Comparison of ENCODE assay signal across 19 mouse cellular contexts in genomic region chr5:100607868-100608267, GRCm38 (mm10). TPM values are rescaled to one million over a fixed set of nuclear protein-coding genes. Genes with fewer than 3 reads are reported as not detected.
DNase-seq lines count a peak whose midpoint lies in the region; ATAC-seq lines count a peak whose summit lies in the region.
"Had no signal": no experiment of that assay in that cellular context is flagged by ENCODE, and none has a peak within 500 bp of the region (broad histone marks: within the 10 kb centered on the region; RNA-seq: fewer than 3 reads in every experiment).

No protein-coding gene starts in this region.

- H3K9ac ChIP-seq in lung, embryonic 16.5 days (ENCODE audit: low read length) = no peak overlapping the region
- H3K9ac ChIP-seq in liver, embryonic 16.5 days (ENCODE audit: low read depth, low read length) = no peak overlapping the region
- no peak overlapping the region for H3K9ac ChIP-seq in stomach, embryonic 16.5 days (ENCODE audit: low read length)
- no peak overlapping the region for H3K9ac ChIP-seq in forebrain, embryonic 16.5 days (replicated peaks; ENCODE audit: low read depth, low read length)
- H3K9ac ChIP-seq: hindbrain, embryonic 13.5 days; midbrain, embryonic 12.5 days had no signal

- no peak overlapping the region for H3K4me3 ChIP-seq in lung, embryonic 16.5 days (ENCODE audit: low read length)
- H3K4me3 ChIP-seq in liver, embryonic 16.5 days (ENCODE audit: low read depth, low read length) = no peak overlapping the region
- no peak overlapping the region for H3K4me3 ChIP-seq in stomach, embryonic 16.5 days (replicated peaks; ENCODE audit: low read length)
- H3K4me3 ChIP-seq in forebrain, embryonic 16.5 days (replicated peaks; ENCODE audit: low read length) = no peak overlapping the region
- H3K4me3 ChIP-seq: hindbrain, embryonic 13.5 days; midbrain, embryonic 12.5 days had no signal

- H3K4me1 ChIP-seq in lung, embryonic 16.5 days (replicated peaks; ENCODE audit: control insufficient read depth, insufficient read depth, low read length) = peaks cover 19% of the 10 kb centered on the region
- H3K4me1 ChIP-seq in liver, embryonic 16.5 days (ENCODE audit: control insufficient read depth, low read depth, low read length) = peaks cover 2% of the 10 kb centered on the region
- peaks cover 14% of the 10 kb centered on the region for H3K4me1 ChIP-seq in stomach, embryonic 16.5 days (ENCODE audit: control insufficient read depth, insufficient read depth, low read length)
- H3K4me1 ChIP-seq in forebrain, embryonic 16.5 days (replicated peaks; ENCODE audit: control insufficient read depth, insufficient read depth, low read length) = no peaks in the 10 kb centered on the region
- H3K4me1 ChIP-seq: hindbrain, embryonic 13.5 days; midbrain, embryonic 12.5 days had no signal

- DNase-seq in lung, postnatal 14 days = no peak
- no peak for DNase-seq in adrenal gland, postnatal 25 days
- DNase-seq in thymus, postnatal 14 days = no peak
- DNase-seq: cerebellum, adult 2 months; gastrocnemius, postnatal 25 days; kidney, adult 9 months; lung, adult 2 months; right cerebral cortex, postnatal 4 days; thymus, adult 18-20 months had no signal

- H3K27ac ChIP-seq in lung, embryonic 16.5 days (ENCODE audit: low read length) = peak overlapping the region; percentile 19
- H3K27ac ChIP-seq in liver, embryonic 16.5 days (ENCODE audit: low read length) = no peak overlapping the region
- peak overlapping the region; percentile 64 for H3K27ac ChIP-seq in stomach, embryonic 16.5 days (ENCODE audit: low read length)
- no peak overlapping the region for H3K27ac ChIP-seq in forebrain, embryonic 16.5 days (ENCODE audit: low read length)
- H3K27ac ChIP-seq: hindbrain, embryonic 13.5 days; midbrain, embryonic 12.5 days had no signal

- H3K36me3 ChIP-seq in lung, embryonic 16.5 days (ENCODE audit: control insufficient read depth, insufficient read depth, low read length) = no peaks in the 10 kb centered on the region
- no peaks in the 10 kb centered on the region for H3K36me3 ChIP-seq in liver, embryonic 16.5 days (ENCODE audit: control insufficient read depth, insufficient read depth)
- no peaks in the 10 kb centered on the region for H3K36me3 ChIP-seq in stomach, embryonic 16.5 days (ENCODE audit: control insufficient read depth, insufficient read depth, low read length)
- H3K36me3 ChIP-seq in forebrain, embryonic 16.5 days (ENCODE audit: control insufficient read depth, insufficient read depth) = no peaks in the 10 kb centered on the region
- H3K36me3 ChIP-seq: hindbrain, embryonic 13.5 days; midbrain, embryonic 12.5 days had no signal

- no peak overlapping the region for H3K4me2 ChIP-seq in lung, embryonic 16.5 days (ENCODE audit: low read depth, low read length)
- H3K4me2 ChIP-seq in liver, embryonic 16.5 days (ENCODE audit: low read depth, low read length) = no peak overlapping the region
- no peak overlapping the region for H3K4me2 ChIP-seq in stomach, embryonic 16.5 days (ENCODE audit: low read depth, low read length)
- no peak overlapping the region for H3K4me2 ChIP-seq in forebrain, embryonic 16.5 days (ENCODE audit: low read length)
- H3K4me2 ChIP-seq: hindbrain, embryonic 13.5 days; midbrain, embryonic 12.5 days had no signal

- H3K9me3 ChIP-seq in lung, embryonic 16.5 days (ENCODE audit: control insufficient read depth, low read length) = no peaks in the 10 kb centered on the region
- H3K9me3 ChIP-seq in liver, embryonic 16.5 days (replicated peaks; ENCODE audit: control insufficient read depth, low read length) = no peaks in the 10 kb centered on the region
- H3K9me3 ChIP-seq in stomach, embryonic 16.5 days (replicated peaks; ENCODE audit: control insufficient read depth, low read length) = no peaks in the 10 kb centered on the region
- no peaks in the 10 kb centered on the region for H3K9me3 ChIP-seq in forebrain, embryonic 16.5 days (ENCODE audit: control insufficient read depth, low read length)
- H3K9me3 ChIP-seq: hindbrain, embryonic 13.5 days; midbrain, embryonic 12.5 days had no signal

- no peaks in the 10 kb centered on the region for H3K27me3 ChIP-seq in lung, embryonic 16.5 days (ENCODE audit: control insufficient read depth, insufficient read depth, low read depth, low read length)
- H3K27me3 ChIP-seq in liver, embryonic 16.5 days (ENCODE audit: control insufficient read depth, insufficient read depth, low read depth, low read length) = no peaks in the 10 kb centered on the region
- no peaks in the 10 kb centered on the region for H3K27me3 ChIP-seq in stomach, embryonic 16.5 days (ENCODE audit: control insufficient read depth, insufficient read depth, low read length)
- no peaks in the 10 kb centered on the region for H3K27me3 ChIP-seq in forebrain, embryonic 16.5 days (replicated peaks; ENCODE audit: control insufficient read depth, insufficient read depth, low read length)
- H3K27me3 ChIP-seq: hindbrain, embryonic 13.5 days; midbrain, embryonic 12.5 days had no signal

- no peak for ATAC-seq in lung, embryonic 16.5 days (ENCODE audit: low read depth)
- ATAC-seq in granulocyte monocyte progenitor cell, adult 5-6 weeks (replicated peaks; ENCODE audit: poor library complexity, severe bottlenecking) = peak; percentile 69
- peak; percentile 21; the same call in 1 of the 2 replicates for ATAC-seq in liver, embryonic 16.5 days (ENCODE audit: low read depth)
- no peak for ATAC-seq in stomach, embryonic 16.5 days (ENCODE audit: insufficient read depth, low FRiP score)
- ATAC-seq in forebrain, embryonic 16.5 days = no peak
- ATAC-seq: forebrain, embryonic 14.5 days had no signal

- WGBS in lung, embryonic 16.5 days = 81% methylated on average over 9 of the region's 9 CpGs
- 21% methylated on average over 9 of the region's 9 CpGs for WGBS in liver, embryonic 16.5 days (ENCODE audit: insufficient replicate concordance)
- WGBS in stomach, embryonic 16.5 days = 84% methylated on average over 9 of the region's 9 CpGs
- 85% methylated on average over 9 of the region's 9 CpGs for WGBS in forebrain, embryonic 16.5 days

RNA-seq across cellular contexts. Expression of gene Plac8, which starts 35.8 kb away (rescaled TPM):
- 12.5 and 16.7 TPM in 2 replicates for polyA plus RNA-seq in lung, embryonic 16.5 days (2015; fragmentation: Nextera tagmentation; extraction: Ambion mirVana)
- 5,016 and 5,973 TPM in 2 replicates for total RNA-seq in granulocyte monocyte progenitor cell, adult 5-6 weeks (2014; fragmentation: Nextera tagmentation)
- total RNA-seq in granulocyte monocyte progenitor cell, adult 5-6 weeks (2017) = 4,049 and 4,633 TPM in 2 replicates
- polyA plus RNA-seq in liver, embryonic 16.5 days (2015; fragmentation: Nextera tagmentation; extraction: Ambion mirVana) = 58.2 and 65.3 TPM in 2 replicates
- polyA plus RNA-seq in stomach, embryonic 16.5 days (2015; fragmentation: Nextera tagmentation; extraction: Ambion mirVana) = 226 and 255 TPM in 2 replicates
- total RNA-seq in adrenal gland, postnatal 25 days (2021) = 5.5 and 9.6 TPM in 2 replicates
- polyA plus RNA-seq in forebrain, embryonic 16.5 days (2015; fragmentation: Nextera tagmentation; extraction: Ambion mirVana) = 0.41 TPM in 1 of 2 replicates, not detected in the other
- total RNA-seq: layer of hippocampus, postnatal 10 days; left cerebral cortex, postnatal 36 days had no signal

Comparison
In these comparisons a context has a peak if more than half of its experiments do, and no peak if none do; other contexts are left out.
1. ATAC-seq: peak in granulocyte monocyte progenitor cell, adult 5-6 weeks (single experiment) and liver, embryonic 16.5 days (single experiment); none in lung, embryonic 16.5 days (single experiment), stomach, embryonic 16.5 days (single experiment) and forebrain, embryonic 16.5 days (single experiment).
2. H3K27ac ChIP-seq: peak in lung, embryonic 16.5 days (single experiment) and stomach, embryonic 16.5 days (single experiment); none in liver, embryonic 16.5 days (single experiment) and forebrain, embryonic 16.5 days (single experiment).